Mouse (Mus musculus) forebrain, embryonic 12.5 days (tissue): ENCODE data around the gene Emc10. TPM values are rescaled to one million over a fixed set of nuclear protein-coding genes. Genes with fewer than 3 reads are reported as not detected.
A peak's percentile ranks its signal among the peaks of the same experiment; 100 is the strongest.

Source experiments
- ATAC-seq: fragments of 200-750 bp; cut with Nextera tagmentation; 2 replicates; pipeline ENCODE4 v1.8.0; 2017; ENCODE audit warnings: moderate TSS enrichment; ENCODE audit not compliant: low FRiP score
- H3K27ac ChIP-seq: fragments of 300-500 bp; sonication (generic); 2 replicates; pipeline ENCODE4 v1.5.1; 2016; ENCODE audit warnings: mild to moderate bottlenecking
- H3K27me3 ChIP-seq: fragments of 300-500 bp; sonication (generic); 2 replicates; pipeline ENCODE4 v1.6.1; 2016; ENCODE audit warnings: mild to moderate bottlenecking
- H3K36me3 ChIP-seq: fragments of 300-500 bp; sonication (generic); replicated peaks from 2 replicates; pipeline ENCODE4 v1.6.1; 2016; ENCODE audit warnings: mild to moderate bottlenecking
- H3K4me1 ChIP-seq: fragments of 300-500 bp; sonication (generic); 2 replicates; pipeline ENCODE4 v1.6.1; 2016
- H3K4me2 ChIP-seq: fragments of 300-500 bp; sonication (generic); 2 replicates; pipeline ENCODE4 v1.6.1; 2016; ENCODE audit warnings: mild to moderate bottlenecking, moderate library complexity
- H3K4me3 ChIP-seq: fragments of 300-500 bp; sonication (generic); replicated peaks from 2 replicates; pipeline ENCODE4 v1.5.1; 2016; ENCODE audit warnings: mild to moderate bottlenecking
- H3K9ac ChIP-seq: fragments of 300-500 bp; sonication (generic); 2 replicates; pipeline ENCODE4 v1.6.1; 2016; ENCODE audit warnings: mild to moderate bottlenecking
- H3K9me3 ChIP-seq: fragments of 300-500 bp; sonication (generic); 2 replicates; pipeline ENCODE4 v1.6.1; 2016
- WGBS: fragments of 180-500 bp; shearing (Covaris S2); methylation state at CpG from one replicate; pipeline ENCODE4 v1.1.7; 2016; 5-methylcytosine and 5-hydroxymethylcytosine counted together
- polyA plus RNA-seq: library from polyadenylated mRNA; unstranded; fragments of >200 nt; fragmentation: Nextera tagmentation; extraction: Ambion mirVana; gene quantifications from 2 replicates; pipeline ENCODE4 v1.2.1, GENCODE M21; 2016

Emc10 gene
- polyA plus RNA-seq, 1 experiment from 2014 or later: 121 TPM

DNA sequence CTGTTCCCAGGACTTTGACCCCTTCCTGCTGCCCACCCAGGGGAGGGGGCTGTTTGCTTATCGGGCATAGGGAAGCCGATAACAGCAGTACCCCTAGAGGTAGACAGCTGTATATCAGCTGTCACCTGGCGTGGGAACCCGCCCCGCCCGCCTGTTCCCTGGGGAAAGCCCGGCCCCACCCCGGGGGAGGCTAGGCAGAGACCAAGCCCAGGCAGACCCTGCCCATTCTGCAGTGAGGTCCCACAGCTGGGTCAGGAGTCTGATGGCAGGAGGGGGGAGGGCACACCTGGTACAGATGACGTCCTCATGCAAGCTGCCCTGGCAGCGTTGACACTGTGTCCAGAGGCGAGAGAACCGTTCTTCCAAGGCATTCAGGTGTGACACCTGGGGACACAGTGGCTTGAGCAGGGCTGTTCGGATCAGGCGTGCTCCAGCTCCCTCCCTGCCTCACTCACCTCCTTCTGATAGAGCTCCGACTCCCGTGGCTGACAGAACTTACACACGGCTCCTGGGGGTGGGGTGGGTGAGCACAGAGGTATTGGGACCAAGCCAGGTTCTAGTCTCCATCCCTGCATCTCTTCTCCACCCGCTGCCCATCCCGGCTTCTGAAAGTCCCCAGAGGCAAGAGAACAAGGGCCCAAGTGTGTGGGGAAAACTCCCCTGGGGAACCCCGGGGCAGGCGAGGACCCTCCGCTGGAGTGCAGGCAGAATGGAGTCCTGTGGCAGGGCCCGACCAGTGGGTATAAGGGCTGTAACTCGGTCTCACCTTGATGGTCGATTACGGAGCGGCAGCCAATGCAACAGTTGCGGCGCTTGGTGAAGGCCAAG is 36.8 kb upstream of the Emc10 start:
- H3K36me3 ChIP-seq: peaks cover 59% of the 10 kb centered on the region
- 89% methylated on average over 29 of the region's 29 CpGs for WGBS

DNA sequence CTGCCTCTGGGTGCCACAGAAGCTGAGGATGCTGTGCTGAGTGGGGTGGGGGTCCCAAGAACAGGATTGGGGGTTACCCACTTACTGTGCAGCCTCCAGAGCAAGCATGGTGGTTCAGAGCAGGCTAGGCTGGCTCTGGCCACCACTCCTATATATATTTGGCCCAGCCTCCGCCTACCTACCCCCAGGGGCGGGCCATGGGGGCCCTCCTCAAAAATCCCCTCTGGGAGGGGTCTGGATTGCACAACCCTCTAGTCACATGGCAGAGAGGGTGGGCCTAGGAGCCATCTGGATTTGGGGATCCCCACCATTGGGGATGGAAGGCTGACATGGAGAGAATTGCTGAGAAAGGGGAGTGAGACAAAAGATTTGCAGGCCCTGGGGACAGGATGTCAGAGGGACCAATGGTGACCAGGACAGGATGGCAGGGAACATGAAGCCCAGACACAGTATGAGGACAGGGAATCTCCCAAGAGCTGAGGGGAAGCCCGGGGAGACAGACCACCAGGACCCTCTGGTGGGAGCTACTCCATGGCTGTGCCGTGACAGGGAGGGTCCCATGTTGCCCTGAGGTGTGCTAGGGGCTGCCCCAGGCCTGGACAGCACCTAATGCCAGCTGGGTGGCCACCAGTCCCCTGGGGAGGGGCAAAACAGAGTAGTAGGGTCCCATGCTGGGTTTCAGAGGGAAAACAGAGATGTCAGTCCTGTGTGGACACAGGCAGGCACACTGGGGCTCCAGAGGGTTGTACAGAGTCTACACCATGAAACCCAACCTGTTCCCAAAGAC is 35.8 kb upstream of the Emc10 start, which contains the start of gene Spib:
Gene Spib (minus strand): TSS at position 126 of the 787 bp plus-strand sequence.
- Histone ChIP-seq H3K4me2 (no peak within 1 kb of the TSS), H3K4me1 (peaks cover 9% of the 10 kb centered on the region; the same call in 1 of the 2 replicates), H3K9me3 (no peaks in the 10 kb centered on the region), H3K4me3 (no peak within 1 kb of the TSS), H3K9ac (no peak within 1 kb of the TSS), H3K36me3 (peaks cover 49% of the 10 kb centered on the region), H3K27ac (no peak within 1 kb of the TSS), H3K27me3 (peaks cover 28% of the 10 kb centered on the region)
- WGBS: 71% methylated on average over 4 of the region's 4 CpGs
- ATAC-seq: no peak

More for the DNA sequence above, 36.8 kb upstream of the Emc10 start:
- Histone ChIP-seq H3K9ac (no peak overlapping the region), H3K9me3 (no peaks in the 10 kb centered on the region), H3K4me1 (peaks cover under 1% of the 10 kb centered on the region; the same call in 1 of the 2 replicates), H3K27ac (no peak overlapping the region), H3K4me3 (no peak overlapping the region), H3K4me2 (no peak overlapping the region), H3K27me3 (peaks cover 20% of the 10 kb centered on the region)
- no peak for ATAC-seq

DNA sequence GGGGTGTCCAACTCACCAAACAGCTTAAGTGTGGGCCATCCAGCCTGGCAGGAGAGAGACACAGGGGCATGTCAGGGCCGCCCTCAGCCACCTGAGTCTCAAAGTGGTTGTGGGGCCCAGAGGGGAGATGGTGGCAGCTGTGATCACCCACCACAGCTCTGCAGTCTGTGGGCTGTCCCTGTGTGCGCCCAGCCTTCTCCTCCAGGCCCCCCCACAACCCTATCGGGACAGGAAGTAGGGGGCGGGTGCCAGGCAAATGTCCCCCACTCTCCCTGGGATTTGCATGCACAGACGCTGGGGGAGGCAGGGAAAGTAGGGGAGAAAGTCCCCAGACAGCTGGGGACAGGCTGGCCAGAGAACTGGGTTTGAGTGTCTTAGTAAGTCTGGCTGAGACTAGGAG is 34.9 kb upstream of the Emc10 start:
- Histone ChIP-seq H3K36me3 (peaks cover 40% of the 10 kb centered on the region), H3K27ac (no peak overlapping the region), H3K4me2 (no peak overlapping the region), H3K9ac (no peak overlapping the region), H3K4me3 (no peak overlapping the region), H3K9me3 (no peaks in the 10 kb centered on the region), H3K4me1 (peaks cover 9% of the 10 kb centered on the region; the same call in 1 of the 2 replicates), H3K27me3 (peaks cover 37% of the 10 kb centered on the region)
- no peak for ATAC-seq
- 59% methylated on average over 5 of the region's 5 CpGs for WGBS

DNA sequence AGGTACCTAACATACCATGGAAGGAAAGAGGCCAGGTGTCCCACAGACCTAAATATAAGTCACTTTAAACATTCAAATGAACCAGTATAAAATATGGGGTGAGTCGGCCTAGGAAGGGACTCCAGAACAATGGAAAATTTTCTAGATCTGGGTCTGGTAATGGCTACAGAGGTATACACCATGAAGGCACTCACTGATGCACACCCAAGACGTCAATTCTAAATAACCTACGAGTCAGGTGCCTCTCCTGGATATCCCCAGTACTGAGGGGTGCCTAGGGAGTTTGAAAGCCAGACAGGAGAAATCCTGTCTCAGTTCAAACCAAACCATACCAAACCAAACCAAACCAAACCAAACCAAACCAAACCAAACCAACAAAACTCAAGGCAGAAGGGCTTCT is 34.2 kb upstream of the Emc10 start:
- H3K27ac ChIP-seq: no peak overlapping the region
- peaks cover 42% of the 10 kb centered on the region for H3K27me3 ChIP-seq
- 80% methylated on average over 3 of the region's 3 CpGs for WGBS
- H3K9ac ChIP-seq: no peak overlapping the region
- H3K4me3 ChIP-seq: no peak overlapping the region
- no peaks in the 10 kb centered on the region for H3K9me3 ChIP-seq
- ATAC-seq: no peak
- H3K36me3 ChIP-seq: peaks cover 34% of the 10 kb centered on the region
- no peak overlapping the region for H3K4me2 ChIP-seq
- H3K4me1 ChIP-seq: peaks cover 9% of the 10 kb centered on the region; the same call in 1 of the 2 replicates

DNA sequence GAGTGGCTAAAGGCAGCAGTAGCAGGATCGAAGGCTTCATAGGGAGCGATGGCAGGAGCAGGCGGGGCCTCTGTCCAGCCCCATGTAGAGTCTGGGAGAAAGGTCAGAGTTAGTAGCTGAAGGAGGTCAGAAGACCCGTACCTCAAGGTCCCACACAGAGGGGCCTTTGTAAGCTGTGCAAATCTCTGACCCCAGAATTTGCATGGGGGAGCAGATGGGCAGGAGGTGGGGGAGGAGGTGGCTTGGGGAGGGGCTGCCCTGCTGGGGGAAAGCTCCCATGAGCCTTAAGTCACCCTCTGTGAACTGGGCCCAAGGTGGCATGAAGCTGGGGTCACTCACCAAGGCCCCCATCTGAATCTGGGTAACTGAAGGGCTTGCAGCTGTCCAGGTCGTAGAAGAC is 33.2 kb upstream of the Emc10 start:
- peaks cover 52% of the 10 kb centered on the region for H3K27me3 ChIP-seq
- H3K36me3 ChIP-seq: peaks cover 24% of the 10 kb centered on the region
- H3K4me2 ChIP-seq: no peak overlapping the region
- WGBS: 62% methylated on average over 5 of the region's 5 CpGs
- H3K9ac ChIP-seq: no peak overlapping the region
- peaks cover 18% of the 10 kb centered on the region for H3K4me1 ChIP-seq
- no peaks in the 10 kb centered on the region for H3K9me3 ChIP-seq
- no peak for ATAC-seq
- no peak overlapping the region for H3K27ac ChIP-seq
- H3K4me3 ChIP-seq: no peak overlapping the region

DNA sequence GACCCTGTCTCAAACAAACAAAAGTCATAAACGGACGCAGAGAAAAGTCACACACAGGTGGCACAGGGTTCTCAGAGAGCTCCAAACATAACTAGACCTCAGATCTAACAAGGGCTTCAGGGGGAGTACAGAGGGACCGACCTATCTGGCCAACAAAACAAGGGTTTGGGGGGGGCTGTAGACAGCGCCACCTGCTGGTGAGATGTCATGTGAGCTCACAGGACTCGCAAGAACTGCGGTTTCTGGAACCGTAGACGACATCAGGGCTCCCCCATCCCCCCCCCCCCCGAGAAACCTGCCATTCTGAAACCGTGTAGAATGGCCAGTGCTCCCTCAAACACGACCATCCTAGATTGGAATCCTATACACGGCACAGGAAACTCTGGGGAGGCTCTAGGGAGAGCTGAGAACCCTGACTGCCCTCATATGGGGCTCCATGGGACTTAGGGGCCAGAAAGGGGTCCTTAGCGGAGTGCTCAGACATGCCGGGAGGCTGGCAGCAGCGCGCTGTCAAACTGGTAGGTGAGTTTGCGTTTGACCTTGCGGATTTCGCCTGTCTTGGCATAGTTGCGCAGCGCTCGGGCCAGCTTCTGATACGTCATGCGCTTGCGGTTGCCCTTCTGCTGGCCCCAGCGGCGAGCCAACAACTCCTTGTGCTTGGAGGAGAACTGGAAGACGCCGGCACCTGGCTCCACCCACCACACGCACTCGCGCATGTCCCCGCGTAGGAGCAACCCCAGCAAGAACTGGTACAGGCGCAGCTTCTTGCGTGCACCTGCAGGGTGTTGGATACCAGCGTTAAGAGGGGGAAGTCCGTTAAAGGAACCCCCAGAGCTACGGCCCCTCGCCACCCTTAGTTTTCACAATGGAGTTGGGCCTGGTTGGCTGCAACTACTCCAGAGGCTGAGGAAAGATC is 31.4 kb upstream of the Emc10 start:
- peaks cover 6% of the 10 kb centered on the region; the same call in 1 of the 2 replicates for H3K36me3 ChIP-seq
- ATAC-seq: no peak
- no peak overlapping the region for H3K27ac ChIP-seq
- H3K4me1 ChIP-seq: peaks cover 19% of the 10 kb centered on the region
- WGBS: 7% methylated on average over 40 of the region's 40 CpGs
- H3K4me2 ChIP-seq: peak overlapping the region; percentile 60
- H3K9ac ChIP-seq: peak overlapping the region; percentile 25
- H3K4me3 ChIP-seq: peak overlapping the region; percentile 32
- no peaks in the 10 kb centered on the region for H3K9me3 ChIP-seq
- peaks cover 70% of the 10 kb centered on the region for H3K27me3 ChIP-seq

DNA sequence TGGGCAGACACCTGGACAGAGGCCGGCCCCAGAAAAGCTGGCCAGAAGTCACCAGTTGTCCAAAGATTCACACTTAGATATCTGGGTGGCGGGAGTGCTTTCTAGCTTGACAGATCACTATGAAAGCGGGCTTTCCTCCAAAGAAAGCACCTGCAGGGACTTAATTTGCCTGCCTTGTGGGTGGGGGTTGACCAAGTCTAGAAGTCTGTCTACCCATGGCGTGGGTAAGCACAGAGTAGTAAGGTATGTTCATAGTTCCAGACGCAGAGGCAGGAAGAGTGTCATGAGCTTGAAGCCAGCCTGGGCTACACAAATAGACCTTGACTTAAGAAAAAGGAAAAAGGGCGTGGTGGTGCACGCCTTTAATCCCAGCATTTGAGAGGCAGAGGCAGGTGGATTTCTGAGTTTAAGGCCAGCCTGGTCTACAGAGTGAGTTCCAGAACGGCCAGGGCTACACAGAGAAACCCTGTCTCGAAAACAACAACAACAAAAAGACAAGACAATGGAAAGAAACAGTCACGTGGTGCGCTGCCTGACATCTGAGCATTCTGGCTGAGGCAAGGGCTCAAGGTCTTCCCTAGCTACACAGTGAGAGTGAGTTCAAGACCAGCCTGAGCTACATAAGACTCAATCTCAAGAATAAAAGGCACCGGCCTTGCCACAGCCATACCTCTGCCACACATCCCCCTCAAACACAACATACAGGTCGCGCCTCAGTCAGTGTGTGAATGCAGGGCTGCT is 30.3 kb upstream of the Emc10 start:
- H3K4me1 ChIP-seq: peaks cover 22% of the 10 kb centered on the region
- no peak for ATAC-seq
- H3K27me3 ChIP-seq: peaks cover 82% of the 10 kb centered on the region
- H3K4me2 ChIP-seq: no peak overlapping the region
- no peak overlapping the region for H3K4me3 ChIP-seq
- H3K9me3 ChIP-seq: no peaks in the 10 kb centered on the region
- 87% methylated on average over 14 of the region's 14 CpGs for WGBS
- no peak overlapping the region for H3K9ac ChIP-seq
- no peaks in the 10 kb centered on the region for H3K36me3 ChIP-seq
- H3K27ac ChIP-seq: no peak overlapping the region

DNA sequence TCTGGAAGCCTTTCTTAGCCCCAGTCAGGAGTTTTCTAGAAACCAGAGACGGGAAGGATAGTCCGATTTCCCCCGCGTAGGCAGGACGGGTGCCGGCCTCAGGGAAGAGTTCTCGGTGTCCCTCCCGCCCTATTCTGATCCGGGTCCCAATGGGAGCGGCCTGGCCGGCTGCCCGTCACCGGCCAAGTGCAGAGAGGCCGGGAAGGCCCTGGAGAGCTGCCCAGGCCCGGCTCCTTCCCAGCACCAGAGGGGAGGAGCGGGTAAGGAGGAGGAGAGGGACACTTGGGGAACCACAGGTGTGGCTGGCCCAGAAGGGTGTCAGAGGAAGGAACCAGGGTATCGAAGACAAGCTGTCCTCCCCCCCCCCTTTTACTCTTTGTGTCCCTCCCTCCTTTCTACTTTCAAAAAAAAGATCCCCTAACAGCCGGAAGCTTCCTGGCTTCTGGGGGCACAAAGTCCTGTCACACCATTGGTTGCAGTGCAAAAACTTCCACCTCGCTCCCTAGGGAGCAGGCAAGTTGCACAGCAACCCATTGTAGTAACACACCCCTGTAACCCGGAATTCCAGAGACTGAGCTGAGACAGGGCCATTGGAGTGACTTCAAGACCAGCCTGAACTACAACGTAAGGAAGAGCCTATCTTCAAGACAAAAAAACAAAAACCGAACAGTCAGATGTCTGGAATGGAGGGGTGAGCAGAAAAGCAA is 28.9 kb upstream of the Emc10 start:
- Histone ChIP-seq H3K4me2 (no peak overlapping the region; the same call in 1 of the 2 replicates), H3K36me3 (no peaks in the 10 kb centered on the region), H3K27me3 (peaks cover 93% of the 10 kb centered on the region), H3K4me1 (peaks cover 25% of the 10 kb centered on the region), H3K4me3 (no peak overlapping the region), H3K9ac (no peak overlapping the region), H3K9me3 (no peaks in the 10 kb centered on the region), H3K27ac (no peak overlapping the region)
- no peak for ATAC-seq
- WGBS: 17% methylated on average over 22 of the region's 22 CpGs

DNA sequence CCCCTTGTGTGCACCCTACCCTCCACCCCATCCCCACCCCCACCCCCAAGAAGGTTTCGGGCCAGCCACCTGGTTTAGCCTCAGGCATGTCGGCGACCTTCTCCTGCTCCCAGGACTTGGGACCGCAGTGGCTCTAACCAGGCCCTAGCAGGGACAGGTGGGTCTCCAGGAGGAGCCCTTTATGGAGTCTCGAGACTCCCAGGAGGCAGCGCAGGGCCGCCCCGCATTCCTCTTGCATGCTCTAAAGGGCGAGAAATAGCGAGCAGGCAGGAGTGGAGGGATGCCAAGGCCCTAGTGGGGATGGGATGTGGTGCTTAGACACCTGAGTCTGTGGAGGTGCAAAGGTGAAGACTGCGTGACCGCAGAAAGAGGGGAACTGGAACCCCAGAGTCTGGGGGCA is 28.2 kb upstream of the Emc10 start, which contains the start of gene Mybpc2:
Gene Mybpc2 (minus strand): TSS at position 155 of the 400 bp plus-strand sequence.
- no peak within 1 kb of the TSS; the same call in 1 of the 2 replicates for H3K4me2 ChIP-seq
- ATAC-seq: no peak
- H3K27me3 ChIP-seq: peaks cover 86% of the 10 kb centered on the region

DNA sequence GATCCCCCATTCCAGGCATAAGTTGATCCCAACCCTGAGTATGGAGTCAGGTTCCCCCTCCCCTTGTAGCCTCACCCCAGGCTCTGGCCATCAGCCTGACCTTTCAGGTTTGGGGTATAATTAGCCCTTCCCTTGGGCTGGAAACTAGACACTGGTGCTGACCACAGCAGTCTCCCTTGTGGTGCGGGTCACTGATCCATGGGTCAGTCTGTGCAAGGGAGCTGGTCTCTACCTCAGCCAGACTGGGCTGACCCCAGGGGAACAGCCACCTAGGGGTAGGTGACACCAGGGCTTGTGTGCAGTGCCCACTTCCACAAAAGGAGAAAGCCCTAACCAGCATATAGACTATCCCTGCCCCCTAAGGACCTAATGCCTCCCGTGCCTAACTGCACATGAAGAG is 26.7 kb upstream of the Emc10 start:
- no peak for ATAC-seq
- Histone ChIP-seq H3K9ac (no peak overlapping the region), H3K27me3 (peaks cover 75% of the 10 kb centered on the region), H3K9me3 (peaks cover 3% of the 10 kb centered on the region; the same call in 1 of the 2 replicates), H3K4me3 (no peak overlapping the region), H3K4me2 (no peak overlapping the region), H3K36me3 (no peaks in the 10 kb centered on the region), H3K27ac (no peak overlapping the region), H3K4me1 (peaks cover 23% of the 10 kb centered on the region)
- 80% methylated on average over 2 of the region's 2 CpGs for WGBS

More for the DNA sequence above, 28.2 kb upstream of the Emc10 start, which contains the start of gene Mybpc2:
- Histone ChIP-seq H3K36me3 (no peaks in the 10 kb centered on the region), H3K9ac (no peak within 1 kb of the TSS), H3K4me1 (peaks cover 25% of the 10 kb centered on the region), H3K4me3 (no peak within 1 kb of the TSS), H3K9me3 (peaks cover 1% of the 10 kb centered on the region; the same call in 1 of the 2 replicates), H3K27ac (no peak within 1 kb of the TSS)
- WGBS: 41% methylated on average over 12 of the region's 12 CpGs
